Mouse (Mus musculus) ES-E14 (cell line): ENCODE data around the gene Foxp1.

Experiments
- CHD2 ChIP-seq: IDR thresholded peaks from 2 replicates; pipeline ENCODE4 v1.6.1; 2014; ENCODE audit warnings: mild to moderate bottlenecking, low read depth, low read length, inconsistent platforms
- HCFC1 ChIP-seq: IDR thresholded peaks from 2 replicates; pipeline ENCODE4 v1.6.1; 2012; ENCODE audit warnings: low read length, inconsistent platforms, borderline replicate concordance; ENCODE audit not compliant: insufficient read depth
- MAFK ChIP-seq: IDR thresholded peaks from 2 replicates; pipeline ENCODE4 v1.6.1; 2014; ENCODE audit warnings: mild to moderate bottlenecking, low read depth, low read length, inconsistent platforms; ENCODE audit not compliant: insufficient read depth
- ZC3H11A ChIP-seq: IDR thresholded peaks from 2 replicates; pipeline ENCODE4 v1.6.1; 2012; ENCODE audit warnings: low read depth, mild to moderate bottlenecking, inconsistent platforms, low read length, borderline replicate concordance

- no peak for TF ChIP-seq ZC3H11A
- TF ChIP-seq MAFK, result no peak
- TF ChIP-seq HCFC1, result no peak
- TF ChIP-seq CHD2, result no peak
Observed at GRCm38 (mm10) chr6:99320444-99320843, 202.1 kb downstream of the Foxp1 start.
